Mouse (Mus musculus): ENCODE measurements around the gene Eps8l2.

Eps8l2 gene

DNA sequence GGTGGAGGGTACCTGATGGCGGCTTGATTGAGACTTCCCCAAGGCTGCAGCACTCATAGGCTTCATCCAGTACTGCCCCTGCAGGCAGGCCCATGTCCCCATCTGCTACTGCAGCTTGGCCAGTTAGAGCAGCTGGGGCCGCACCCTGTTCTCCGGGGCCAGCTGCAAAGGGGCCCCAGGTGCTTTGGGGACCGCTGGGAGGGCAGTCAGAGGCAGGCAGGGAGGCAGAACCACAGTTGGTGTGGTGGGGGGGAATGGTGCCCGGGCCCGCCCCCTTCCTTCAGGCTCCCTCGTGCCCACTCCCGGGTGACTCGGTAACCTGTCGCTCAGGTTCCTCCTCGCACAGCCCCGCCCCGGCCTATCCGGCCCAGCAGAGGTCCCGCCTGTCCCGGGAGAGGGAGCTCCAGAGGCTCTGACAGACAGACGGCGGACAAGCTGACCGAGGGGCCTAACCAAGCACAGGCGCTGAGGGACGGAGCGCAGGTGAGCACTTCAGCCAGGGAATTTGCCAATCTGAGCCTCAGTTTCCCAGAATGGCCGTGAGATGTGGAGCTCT is at the start of gene Eps8l2:
Gene Eps8l2 (plus strand): TSS at position 305 of the 556 bp plus-strand sequence.
- DNase-seq: peak; percentile 85

DNA sequence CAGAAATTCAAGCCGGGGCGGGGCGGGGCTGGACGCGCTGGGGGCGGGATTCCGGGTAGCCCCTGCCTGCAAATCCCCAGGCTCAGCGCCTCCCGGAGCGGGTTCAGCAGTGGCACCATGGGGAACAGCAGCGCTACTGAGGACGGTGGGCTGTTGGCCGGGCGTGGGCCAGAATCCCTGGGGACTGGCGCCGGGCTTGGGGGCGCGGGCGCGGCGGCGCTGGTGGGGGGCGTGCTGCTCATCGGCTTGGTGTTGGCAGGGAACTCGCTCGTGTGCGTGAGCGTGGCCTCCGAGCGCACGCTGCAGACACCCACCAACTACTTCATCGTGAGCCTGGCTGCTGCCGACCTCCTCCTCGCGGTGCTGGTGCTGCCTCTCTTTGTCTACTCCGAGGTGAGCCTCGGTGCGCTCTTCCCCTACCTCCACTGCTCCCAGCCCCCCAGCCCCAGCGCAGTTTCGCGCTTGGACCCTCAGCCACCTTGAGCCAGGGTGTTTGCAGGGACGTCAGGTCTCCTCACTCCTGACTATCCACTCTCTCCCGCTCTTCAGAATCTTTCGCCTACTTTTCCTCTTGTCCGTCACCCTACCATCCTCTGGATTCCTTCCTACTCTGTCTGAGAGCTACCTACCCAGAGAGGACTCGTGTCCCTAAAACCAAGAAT is 46.6 kb upstream of the Eps8l2 start, which contains the start of gene Drd4:
Gene Drd4 (plus strand): TSS at position 86 of the 662 bp plus-strand sequence.
- DNase-seq: no peak

DNA sequence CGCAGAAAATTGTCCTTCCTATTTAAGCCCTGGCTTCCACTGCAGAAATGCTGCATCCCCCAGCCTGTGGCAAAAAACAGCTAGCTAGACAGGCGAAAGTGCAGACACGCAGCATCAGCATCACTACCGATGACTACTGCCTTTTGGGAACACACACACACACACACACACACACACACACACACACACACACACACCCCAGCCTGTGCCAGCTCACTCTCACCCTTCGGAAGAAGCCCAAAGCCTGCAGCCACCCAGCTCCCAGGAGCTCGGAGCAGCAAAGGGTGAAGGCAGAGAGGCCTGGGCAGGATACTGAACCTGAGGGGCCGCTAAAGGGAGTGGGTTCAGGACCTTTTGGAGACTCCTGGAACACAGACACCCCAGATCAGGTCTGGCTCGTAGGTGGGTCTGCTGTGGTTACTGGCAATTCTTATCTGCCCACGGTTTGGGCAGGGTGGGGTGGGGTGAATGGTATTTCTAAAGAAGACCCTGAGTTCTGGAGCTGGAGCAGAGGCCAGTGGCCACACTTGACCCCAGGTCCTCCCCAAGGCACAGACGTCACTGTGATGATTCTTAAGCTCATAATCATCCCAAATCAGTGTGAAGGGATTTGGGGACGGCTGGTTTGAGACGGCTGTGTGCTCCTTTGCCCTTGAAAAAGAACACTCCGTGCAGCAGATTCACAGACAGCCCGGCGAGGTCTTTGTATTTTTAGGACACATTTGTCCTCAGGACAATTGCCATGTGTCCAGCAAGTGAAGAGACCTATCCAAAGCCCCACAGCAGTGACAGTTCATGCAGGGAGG is 45.9 kb upstream of the Eps8l2 start:
- no peak for DNase-seq

DNA sequence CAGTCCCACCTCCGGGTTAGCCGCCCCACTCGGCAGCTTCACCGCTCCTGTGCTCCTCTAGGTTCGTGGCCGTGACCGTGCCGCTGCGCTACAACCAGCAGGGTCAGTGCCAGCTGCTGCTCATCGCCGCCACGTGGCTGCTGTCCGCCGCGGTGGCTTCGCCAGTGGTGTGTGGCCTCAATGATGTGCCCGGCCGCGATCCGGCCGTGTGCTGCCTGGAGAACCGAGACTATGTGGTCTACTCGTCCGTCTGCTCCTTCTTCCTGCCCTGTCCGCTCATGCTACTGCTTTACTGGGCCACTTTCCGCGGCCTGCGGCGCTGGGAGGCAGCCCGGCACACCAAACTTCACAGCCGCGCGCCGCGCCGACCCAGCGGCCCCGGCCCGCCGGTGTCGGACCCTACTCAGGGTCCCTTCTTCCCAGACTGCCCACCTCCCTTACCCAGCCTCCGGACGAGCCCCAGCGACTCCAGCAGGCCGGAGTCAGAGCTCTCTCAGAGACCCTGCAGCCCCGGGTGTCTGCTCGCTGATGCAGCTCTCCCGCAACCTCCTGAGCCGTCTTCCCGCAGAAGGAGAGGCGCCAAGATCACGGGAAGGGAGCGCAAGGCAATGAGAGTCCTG is 44.7 kb upstream of the Eps8l2 start:
- peak; percentile 42 for DNase-seq

DNA sequence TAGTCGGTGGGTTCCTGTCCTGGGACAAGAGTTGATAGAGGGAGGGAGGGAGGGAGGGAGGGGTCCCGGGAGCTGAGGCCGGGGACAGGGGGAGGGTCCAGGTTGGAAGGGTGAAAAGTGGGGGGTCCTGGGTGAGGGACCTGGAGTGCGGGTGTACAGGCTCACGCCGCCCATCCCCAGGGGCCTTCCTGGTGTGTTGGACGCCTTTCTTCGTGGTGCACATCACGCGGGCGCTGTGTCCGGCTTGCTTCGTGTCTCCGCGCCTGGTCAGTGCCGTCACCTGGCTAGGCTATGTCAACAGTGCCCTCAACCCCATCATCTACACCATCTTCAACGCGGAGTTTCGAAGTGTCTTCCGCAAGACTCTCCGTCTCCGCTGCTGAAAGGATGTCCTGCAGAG is 44.2 kb upstream of the Eps8l2 start:
- no peak for DNase-seq

DNA sequence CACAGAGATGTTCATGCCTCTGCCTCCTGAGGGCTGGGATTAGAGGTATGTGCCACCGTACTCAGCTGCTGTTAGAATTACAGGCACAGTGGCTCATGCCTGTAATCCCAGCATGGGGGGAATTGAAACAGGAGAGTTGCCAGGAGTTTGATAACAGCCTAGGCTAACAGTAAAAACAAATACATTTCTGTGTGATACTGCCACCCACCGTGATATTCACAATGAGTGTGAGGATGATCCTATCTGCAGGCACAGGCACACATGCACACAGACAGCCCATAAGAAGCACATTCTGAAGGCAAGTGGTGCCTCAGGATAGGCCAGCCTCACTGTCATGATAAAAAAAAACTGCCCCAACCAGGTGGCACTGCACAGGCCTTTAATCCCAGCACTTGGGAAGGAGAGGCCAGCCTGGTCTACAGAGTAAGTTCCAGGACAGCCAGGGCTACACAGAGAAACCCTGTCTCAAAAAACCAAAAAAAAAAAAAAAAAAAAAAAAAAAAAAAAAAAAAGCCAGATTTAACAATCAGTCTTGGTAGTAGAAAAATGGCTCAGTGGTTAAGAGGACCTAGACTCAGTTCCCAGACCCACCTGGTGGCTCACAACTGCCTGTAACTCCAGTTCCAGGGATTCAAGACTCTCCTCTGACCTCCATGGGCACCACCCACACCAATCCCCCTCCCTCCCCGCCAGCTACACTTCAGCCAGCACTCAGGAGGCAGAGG is 40.6 kb upstream of the Eps8l2 start:
- no peak for DNase-seq

DNA sequence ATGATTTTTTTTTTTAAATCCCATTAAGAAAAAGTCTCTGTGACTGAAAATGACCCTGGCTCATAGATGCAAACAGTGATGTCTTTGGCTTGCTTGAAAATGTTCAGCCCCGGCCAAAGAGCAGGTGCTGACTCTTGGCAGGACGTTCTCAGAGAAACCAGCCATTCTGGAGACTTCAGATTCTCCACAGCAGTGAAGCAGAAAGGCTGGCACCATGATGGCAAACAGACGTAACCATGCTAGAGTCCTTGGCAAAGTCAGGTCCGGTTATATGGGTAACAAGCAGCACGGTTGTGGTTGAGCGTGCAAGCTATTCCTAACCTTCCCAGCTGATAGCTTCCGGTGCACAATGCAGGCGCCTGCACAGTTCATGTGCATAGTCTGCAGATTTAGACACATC is 39.5 kb upstream of the Eps8l2 start:
- no peak for DNase-seq

DNA sequence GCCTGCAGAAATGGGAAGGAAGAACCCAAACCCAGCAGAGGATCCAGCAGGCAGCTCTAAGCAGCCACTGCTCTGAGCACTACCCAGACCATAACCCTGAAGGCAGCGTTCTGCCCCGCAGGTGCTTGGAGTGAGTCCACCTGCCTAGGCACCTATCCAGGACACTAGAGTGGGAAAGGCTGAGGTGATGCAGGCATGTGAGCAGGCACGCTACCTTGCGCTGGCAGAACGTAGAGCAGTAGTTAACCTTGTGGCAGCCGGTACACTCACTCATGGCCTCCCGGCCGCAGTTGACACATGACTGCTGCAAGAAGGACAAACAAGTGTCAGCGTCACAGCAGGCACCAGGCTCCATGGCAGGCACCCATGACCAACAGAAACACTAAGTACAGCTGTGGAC is 37.3 kb upstream of the Eps8l2 start:
- no peak for DNase-seq

DNA sequence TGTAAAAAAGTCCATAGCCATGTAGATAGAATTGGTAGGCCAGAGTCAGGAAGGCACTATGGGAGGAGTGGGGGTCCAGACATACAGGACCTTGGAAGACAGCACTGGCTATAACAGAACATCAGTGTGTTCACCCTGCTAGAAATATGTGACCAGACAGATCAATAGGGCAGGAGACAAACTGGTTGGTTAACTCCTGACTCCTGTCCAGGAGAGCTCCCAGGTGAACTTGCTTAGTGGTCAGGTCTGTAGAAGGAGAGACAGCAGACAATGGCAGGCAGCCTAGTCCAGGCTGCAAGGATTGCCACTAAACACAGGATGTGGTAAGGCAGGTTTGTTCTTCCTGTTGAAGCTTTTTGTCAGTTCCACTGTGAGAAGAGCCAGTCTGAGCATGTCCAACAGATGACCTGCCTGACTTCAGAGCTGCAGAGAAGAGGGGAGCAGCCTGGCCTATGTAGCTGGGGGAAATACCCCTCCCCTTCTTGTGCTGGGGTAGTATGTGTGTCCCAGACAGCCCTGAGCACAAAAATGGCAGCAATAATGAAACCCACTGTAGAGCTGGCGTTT is 35.9 kb upstream of the Eps8l2 start:
- no peak for DNase-seq

DNA sequence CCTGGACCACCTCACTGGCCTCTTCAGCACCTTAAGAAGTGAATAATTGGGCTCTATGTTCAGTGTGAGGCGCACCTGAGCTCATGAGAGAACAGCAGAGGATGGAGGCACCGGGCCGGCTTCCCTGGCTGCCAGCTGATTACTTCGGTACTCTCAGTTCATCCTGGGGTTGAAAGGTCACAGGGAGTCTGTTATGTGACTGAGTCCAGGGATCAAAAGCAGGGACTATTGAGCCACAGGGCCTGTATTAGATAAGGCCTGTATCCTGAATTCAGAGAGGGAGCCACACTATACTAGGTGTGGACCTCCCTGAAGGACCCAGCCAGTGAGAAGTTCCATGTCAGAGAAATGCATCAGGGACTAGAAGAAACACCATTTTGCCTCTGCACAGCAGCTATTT is 34.1 kb upstream of the Eps8l2 start:
- DNase-seq: no peak

DNA sequence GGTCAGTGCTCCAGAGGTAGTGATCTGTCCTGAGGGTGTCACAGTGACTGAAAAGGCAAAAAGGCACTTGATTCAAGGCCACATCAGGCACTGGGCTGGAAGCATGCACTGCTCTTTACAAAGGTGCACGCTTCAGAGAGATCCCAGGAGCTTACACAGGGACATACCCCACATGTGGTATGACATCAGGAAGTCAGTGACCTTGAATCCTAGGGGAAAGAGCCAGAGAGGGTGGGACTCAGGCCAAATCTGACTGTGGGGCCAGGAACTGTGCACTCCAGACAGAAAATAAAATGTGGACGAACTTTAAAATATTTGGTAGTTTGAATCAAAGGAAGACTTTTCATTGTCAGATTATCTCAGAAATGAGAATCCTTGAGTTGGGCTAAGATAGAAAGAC is 24.3 kb upstream of the Eps8l2 start:
- no peak for DNase-seq

DNA sequence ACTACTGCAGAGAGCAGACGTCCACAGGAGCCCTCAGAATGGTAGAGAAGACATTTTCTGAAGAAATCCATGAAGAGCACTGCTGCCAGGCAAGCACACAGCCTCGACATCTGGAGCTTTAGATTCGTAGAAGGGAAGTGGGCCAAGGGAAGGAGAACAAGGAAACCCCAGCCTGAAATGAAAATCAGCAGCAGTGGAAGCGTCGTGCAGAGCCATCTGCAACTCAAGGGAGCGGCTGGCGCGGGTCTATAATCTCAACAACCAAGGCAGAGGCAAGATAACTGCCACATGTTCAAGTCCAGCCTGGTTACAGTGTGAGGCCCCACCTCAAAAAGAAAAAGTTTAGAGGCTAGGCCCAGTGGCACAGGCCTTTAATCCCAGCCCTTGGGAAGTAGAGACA is 23.6 kb upstream of the Eps8l2 start:
- DNase-seq: no peak

DNA sequence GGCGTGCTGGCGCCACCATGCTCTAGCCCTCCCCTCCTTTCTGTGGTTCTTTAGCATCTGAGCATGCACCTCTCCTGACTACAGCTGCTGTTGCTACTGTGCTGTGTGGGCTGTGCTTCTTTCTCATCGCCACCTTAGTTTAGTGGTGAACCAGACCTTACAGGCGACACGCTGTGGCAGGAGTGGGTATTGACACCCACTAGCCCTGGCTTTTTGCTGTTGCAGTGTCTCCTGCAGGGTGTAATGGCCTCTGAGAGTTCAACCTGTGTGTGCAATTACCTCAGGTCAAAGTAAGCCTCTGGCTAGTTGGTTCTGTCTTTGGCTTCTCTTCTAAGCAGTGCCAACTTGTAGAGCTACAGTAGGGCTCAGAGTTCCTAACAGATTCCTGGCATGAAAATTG is 22.7 kb upstream of the Eps8l2 start:
- DNase-seq: peak; percentile 64

DNA sequence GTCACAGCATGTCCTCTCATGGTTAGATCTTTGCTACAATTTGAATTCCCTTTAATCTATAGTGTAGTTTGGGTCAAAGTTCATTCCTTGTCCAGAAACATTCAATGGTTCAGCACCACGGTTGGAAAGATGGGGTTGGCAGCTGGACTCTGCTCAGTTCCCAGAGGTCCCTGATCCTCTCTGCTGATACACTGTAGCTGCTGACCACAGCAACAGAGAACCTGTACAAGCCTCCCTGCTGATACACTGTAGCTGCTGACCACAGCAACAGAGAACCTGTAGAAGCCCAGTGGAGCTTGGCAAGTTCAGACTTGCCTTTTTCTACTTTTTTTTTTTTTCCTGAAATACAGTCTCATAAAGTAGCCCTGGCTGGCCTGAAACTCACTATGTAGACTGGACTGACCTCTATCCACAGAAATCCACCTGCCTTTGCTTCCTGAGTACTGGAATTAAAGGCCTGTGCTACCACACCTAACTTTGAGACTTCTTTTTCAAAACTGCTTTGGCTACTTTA is 21.0 kb upstream of the Eps8l2 start:
- DNase-seq: no peak

DNA sequence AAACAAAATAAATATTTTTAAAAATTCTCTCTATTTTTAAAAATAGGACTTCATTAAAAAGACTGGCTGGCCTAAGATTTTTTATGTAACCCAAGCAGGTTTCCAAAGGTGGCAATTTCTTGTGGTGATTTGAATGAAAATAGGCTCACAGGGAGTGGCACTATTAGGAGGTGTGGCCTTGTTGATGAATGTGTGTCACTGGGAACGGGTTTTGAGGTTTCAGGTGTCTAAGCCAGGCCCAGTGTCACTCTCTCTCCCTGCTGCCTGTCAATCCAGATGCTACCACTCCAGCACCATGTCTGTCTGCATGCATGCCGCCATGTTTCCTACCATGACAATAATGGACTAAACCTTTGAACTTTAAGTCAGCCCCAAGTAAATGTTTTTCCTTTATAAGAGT is 19.2 kb upstream of the Eps8l2 start:
- DNase-seq: no peak

DNA sequence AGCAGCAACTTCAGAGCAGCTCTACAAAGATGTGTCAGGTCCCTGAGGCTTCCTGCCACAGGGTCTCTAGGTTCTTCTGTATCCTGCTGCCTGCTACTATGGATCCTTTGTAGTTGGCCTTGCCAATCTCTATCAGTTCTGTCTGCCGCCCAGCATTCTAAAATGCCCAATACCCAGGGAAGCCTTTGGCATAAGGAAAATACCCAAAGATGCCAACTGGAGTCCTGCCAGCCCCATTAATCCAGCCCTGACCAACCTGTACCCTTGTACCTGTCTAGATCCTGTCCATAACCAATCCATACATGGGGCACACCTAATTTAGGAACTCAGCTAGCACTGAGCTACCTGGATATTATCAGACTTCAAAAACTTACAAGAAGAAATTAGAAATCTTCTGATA is 14.0 kb upstream of the Eps8l2 start:
- DNase-seq: no peak

DNA sequence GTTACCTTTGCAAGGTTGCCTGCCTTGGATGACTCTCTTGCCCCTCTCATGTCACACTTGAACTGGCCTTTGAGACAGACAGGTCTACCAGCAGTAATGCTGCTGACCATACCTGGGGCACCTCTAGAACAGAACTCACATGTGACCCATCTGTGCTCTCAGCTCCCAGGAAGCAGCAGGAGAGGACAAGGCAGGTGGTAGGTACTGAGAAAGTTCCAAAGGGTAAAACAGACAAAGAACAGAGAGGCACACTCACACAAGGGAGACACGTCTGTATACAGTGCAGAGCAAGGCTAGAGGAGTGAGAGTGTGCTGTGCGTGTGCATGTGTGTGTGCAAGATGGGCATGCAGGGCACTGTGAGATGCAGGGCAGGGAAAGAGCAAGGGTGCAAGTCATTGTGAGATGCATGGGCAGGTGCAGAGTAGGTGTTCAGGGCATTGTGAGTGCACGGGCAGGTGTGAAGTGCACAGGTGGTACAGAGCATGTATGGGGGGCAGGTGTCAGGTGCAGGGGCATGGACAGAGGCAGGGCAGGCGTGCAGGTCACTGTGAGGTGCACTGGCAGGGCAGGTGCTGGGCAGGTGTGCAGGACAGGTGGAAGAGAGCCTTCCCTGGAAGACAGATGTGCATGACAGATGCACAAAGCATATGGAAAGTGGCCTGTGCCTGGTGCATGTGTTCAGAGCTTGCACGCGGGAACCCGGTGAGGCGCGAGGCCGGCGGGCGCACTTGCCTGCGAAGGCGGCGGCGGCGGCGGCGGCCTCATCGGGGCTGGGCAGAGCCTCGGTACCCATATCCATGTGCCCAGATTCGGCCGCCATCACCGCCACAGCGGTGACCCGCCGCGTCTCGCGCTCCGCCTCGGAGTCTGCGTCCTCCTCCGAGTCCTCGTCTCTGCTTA is 11.9 kb upstream of the Eps8l2 start:
- DNase-seq: peak; percentile 30

DNA sequence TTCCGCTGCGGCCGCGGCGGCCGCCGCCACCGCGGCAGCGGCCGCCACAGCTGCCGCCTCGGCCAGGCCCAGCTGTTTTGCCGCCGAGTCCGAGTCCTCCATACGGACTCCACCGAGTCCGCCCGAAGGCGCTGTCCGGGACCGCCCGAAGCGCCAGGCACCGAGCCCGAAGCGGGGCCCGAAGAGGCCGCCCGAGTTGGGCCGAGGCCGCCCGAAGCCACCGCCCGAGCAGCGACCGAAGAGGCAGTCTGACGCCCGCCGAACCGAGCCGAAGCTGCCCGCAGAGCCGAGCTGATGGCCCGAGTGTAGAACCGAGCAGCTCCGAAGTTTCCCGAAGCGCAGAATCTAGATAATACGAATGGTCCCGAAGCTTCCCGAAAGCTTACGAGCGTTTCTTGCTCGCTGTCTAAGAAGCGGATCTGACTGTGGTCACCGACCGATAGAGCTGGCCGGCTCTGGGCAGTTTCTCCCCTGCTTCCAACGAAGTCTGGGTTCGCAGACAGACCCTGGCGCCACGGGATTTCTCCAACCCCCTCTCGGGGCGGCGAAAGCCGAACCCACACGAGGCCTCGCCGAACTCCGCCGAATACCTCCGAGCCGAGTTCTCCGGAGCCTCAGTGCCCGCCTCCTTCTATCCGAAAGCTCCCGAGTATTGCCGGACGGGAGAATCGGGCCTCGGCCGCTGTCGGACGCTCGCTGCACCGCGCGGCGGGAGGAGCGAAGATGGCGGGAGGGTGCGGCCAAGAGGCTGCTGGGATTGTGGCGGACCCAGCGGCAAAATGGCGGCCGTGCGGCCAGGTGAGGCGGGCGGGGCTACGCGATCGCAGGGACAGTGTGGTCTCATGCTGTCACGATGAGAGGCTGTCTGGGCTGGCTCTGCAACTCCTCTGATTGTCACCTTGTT is 11.0 kb upstream of the Eps8l2 start, which contains the start of the genes Deaf1 and Tmem80:
Gene Deaf1 (minus strand): TSS at position 222 of the 904 bp plus-strand sequence.
Gene Tmem80 (plus strand): TSS at position 271 of the 904 bp plus-strand sequence.
- DNase-seq: peak; percentile 100

DNA sequence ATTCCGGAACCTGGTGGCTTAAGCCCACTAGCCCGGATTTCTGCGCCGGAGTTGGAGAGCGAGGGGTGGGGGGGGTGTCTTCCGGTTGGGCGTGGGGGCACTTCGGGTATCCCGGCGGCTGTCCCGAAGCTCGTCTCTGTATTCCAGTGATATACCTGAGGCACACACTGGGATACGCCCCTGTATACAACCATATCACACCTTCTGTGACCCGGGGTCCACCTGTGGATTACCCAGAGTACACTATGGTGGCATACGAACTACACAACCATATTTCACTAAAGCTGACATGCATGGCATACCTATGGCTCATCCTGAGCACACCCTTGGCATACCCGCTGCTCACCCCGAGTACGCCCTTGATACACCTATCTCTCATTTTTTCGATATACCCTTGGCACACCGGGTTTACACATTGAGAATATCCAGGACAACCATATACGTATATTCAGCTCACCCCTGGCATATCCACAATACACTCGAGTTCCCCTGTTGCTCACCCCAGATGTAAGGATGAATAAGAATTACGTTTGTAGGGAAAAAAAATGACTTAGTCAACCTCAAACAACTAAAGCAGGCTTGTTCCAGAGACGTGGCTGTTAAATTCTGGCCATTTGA is 10.2 kb upstream of the Eps8l2 start:
- DNase-seq: no peak

DNA sequence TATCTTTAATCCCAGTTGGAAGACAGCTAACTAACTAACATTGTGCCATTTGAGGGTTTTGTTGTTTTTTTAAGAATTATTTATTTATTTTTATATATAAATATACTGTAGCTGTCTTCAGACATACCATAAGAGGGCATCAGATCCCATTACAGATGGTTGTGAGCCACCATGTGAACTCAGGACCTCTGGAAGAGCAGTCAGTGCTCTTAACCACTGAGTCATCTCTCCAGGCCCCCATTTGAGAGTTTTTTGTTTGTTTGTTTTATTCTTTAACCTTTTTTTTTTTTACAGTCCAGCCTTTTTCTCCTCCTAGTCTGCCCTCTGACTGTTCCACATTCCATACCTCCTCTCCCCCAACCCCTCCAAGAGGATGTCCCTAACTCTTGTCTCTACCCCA is 8.0 kb upstream of the Eps8l2 start:
- no peak for DNase-seq
